Mouse (Mus musculus): ENCODE results near the gene Bcl9.

The Bcl9 gene

DNA sequence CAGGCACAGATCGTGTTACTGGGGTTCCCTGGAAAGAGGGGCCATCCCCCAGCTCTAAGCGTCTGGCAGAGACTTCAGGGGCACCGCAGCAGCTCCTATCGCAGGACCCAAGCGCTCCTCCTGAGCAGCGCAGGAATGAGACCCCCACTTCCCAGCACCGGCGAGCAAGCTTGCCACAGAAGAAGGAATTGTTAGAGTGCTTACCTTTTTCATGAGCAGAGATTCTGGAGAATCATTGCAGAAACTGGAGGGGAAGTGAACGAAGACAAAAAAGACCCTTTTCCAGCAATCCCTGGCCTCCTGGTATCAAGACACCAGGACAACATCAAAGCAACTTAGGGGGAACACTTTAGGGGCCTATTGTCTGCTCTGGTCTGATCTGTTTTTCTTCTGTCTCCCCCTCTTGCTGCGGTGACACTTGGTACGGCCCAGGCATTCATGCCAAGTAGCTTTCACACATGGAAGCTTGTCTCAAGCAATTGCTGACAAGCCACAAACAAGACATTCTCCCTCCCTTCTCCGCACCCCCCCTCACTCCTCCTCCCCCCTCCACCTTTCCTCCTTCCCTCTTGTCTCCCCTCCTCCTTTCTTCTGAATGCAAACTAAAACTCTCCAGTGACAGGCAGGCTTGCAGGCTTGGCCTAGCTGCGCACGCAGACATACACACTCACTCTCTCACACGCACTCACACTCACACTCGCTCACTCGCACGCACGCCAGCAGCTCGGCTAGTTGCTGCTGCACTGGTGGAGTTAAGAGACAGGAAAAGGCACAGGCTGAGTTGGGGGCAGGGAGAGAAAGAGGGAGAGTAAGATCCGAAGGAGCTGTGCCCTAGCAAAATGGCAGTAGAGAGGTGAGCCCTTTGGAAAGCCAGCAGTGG lies at the start of gene Bcl9:
Bcl9 (minus strand) TSS at position 365 of the 880 bp plus-strand sequence.
- peak; percentile 85 for DNase-seq

DNA sequence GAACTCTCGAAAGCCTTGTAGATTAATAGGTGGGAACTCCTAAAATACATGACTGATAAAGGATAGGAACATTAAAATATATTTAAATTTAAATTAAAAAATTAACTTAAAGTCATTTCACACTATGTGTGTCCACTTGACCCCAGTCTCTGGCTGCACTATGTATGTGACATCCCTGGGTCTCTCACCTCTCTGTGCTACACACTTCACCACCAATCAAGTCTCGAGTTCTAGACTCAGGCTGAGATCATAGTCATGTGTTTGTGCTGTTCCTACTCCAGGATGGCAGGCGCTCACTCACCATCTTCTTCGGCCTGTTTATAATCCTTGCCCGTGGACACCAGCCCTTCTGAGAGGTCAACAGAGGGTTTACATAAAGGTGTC lies 41.5 kb upstream of the Bcl9 start:
- no peak for DNase-seq

DNA sequence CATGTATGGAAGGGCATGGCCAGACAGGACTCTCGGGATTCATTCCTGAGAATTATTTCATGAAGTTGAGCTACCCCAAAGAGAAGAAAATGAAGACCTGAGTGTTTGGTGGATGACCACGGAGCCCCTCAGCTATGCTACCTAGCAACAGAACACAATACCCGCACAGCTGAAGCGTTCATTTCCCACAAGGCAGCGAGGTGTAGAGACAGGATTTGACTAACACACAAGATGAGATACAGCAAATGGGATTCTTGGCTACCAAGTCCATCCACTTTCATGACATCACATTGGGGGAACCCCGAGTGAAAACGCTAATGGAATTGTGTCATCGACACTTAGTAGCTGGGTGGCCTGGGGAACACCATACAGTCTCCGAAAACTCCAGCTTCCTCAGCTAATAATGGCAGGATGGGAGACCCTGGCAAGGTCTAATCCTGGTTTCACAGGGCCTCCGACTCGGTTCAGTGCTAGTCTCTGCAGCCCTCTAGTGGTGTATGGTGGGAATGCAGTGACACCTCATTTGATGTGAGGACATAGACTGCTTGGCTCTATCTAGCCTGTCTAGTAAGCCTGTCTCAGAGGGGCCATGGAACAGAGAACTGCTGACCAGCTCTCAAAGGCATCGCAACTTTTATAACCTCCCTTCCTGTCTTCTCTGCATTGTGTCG lies 40.9 kb upstream of the Bcl9 start:
- peak; percentile 80 for DNase-seq

DNA sequence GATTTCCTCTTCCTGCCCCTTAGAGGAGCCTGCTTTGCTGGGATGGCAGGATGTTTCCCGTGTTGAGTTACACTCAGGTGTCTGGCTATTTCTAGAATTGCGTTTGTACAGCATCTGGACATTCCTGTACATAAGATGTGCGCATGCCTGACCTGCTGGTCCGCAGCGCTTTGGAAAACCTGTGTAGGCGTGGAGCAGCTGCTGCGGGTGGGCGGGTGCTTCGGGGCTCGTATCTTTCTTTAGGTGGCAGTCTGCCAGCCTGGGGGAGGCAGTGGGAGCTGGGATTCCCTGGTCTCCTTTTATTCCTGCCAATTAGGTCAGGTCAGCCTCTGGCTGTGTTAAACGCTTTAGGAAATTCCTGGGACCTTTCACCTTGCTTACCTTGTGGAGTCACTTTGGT lies 39.6 kb upstream of the Bcl9 start:
- no peak for DNase-seq

DNA sequence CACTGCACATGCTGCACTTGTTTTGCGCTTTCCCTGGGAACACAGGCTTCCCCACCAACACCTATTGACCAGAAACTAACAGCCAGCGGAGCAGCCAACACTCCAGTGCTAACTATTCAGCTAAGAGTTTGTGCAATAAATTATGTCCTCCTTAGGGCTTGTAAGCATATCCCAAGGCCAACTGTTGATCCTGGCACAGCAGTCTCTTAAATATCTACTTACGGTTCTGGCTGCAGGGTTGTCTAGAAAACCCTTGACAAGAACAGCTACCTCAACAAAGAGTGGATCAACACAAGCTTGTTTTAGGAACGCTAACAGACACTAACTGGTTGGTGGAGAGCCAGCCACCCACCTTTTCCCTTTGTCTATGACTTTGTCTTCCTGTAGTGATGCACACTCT lies 38.6 kb upstream of the Bcl9 start:
- no peak for DNase-seq

DNA sequence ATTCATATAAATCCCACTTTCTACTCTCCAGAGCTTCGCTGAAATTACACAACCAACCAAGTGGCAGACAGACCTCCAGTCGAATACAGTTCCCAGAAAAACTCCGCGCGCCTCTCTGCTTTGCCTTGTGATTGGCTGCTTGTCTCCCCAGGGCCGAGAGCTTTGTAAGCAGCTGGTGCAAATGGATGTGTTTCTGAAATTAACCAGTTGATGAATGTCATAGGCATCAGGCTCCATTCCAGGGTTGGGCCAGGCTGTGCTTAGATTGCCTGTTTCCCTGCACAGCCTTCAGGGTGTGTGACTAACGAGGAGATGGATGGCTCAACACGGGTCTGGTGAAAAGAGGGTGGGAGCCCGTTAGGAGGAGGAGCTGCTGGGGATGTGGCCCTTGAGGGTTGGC lies 36.9 kb upstream of the Bcl9 start:
- no peak for DNase-seq

DNA sequence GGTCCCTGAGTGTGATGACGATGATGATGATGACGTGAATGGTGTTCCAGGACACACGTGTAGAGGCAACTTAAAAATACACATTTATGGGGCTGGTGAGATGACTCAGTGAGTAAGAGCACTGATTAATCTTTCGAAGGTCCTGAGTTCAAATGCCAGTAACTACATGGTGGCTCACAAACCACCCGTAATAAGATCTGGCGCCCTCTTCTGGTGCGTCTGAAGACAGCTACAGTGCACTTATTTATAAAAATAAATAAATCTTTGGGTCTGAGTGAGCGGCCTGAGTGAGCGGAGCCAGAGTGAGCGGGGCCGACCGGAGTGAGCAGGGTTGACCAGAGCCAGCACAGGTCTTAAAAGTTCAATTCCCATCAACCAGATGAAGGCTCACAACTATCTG lies 34.5 kb upstream of the Bcl9 start:
- no peak for DNase-seq

DNA sequence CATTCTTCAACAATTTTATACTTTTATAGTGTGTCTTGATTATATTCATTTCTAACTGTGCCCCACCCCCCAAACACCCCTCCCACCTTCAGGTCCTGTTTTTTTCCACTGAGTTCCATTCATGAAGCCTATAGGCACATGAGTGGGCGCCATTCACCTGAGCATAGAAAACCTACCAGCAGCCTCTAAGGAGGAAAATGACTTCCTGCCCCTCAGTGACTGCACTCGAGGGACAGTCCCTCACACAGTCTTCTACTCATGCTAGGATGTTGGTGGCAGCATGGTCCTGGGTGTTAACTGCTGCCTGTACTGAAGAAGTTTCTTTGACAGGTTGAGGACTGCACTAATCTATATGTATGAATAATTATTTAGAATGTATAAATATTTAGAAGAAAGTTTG lies 30.1 kb upstream of the Bcl9 start:
- DNase-seq, result no peak

DNA sequence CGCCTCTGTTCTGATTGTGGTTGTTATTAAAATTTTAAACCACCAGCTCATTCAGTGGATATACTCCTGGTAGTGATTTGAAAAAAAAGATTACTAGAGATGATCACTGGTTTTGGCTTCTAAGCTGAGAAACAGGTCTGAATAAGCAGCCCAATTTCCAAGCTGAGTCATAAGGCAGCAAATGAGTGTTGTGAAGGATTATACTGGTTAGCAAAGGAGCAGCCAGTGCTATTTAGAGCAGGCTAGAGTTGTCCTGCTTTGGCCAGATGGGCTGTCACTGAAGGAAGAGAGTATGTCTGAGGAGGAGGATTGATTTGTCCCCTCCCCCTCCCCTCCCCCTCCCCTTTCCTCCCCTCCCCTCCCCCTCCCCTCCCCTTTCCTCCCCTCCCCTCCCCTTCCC lies 29.6 kb upstream of the Bcl9 start:
- no peak for DNase-seq

DNA sequence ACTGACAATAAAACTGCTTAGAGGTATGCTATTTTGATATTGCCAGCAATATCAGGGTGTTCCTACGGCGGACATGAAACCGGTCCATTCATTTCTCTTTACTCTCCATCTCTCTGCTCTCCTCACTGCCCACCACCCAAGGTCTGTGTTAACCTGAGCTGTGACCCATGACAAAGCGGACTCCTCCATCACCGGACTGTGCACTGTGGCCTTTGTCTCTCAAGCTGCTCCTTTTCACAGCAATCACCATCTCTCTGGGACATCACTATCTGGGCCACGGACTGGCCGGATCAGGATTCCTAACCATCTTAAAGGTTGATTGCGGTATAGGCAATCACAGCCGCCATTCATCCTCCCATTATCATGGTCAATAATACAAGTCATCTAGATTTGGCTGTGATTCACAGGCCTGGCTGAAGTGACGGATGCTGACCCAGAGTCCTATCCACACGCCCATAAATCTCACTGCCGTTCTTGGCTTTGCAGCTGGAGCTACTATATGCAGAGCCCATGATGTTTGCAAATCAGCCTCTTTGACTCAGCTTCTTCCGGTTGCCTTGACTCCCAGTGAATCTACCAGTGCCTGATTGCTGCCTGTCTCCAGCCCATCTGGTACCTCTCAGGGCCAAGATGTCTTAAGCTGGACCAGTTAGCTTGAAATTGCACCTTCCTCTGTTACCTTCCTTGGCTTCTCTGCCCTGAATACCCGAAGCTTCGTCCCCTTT lies 28.1 kb upstream of the Bcl9 start:
- DNase-seq, result no peak

DNA sequence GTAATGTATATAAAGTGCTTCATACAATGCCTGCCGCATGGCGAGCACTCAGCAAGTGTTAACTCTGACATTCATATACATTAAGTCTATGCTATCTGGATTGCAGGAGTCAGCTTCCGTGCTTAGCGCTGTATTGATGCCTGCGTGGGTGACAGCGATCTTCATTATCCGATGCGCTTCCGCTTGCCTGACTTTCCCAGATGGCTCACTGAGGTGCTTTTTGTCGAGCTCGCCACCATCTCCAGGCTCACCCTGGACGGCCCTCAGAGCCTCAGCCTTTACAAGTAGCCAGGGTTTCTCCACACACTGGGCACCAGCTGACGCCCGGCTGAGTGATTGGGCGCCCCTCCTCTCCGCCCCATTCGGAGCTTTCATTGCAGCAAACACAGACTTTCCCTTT lies 26.3 kb upstream of the Bcl9 start:
- no peak for DNase-seq

DNA sequence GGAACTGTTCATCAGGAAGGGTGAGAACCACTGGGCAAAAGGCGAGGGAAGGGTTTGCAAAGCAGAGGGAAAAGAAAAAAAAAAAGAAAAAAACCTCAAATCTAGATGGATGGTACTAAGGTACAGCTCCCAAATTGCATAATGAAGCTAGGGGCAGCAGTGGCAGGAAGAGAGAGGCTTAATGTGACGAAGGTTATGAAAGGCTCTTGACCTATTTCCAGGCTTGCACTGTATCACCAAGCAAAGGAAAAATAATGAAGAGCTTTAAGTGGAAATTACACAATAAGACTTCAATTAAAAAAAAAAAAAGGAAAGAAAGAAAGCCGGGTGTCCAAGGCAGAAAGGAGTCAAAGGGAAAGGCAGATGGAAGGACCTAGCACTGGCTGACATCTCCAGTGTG lies 19.6 kb upstream of the Bcl9 start:
- no peak for DNase-seq

DNA sequence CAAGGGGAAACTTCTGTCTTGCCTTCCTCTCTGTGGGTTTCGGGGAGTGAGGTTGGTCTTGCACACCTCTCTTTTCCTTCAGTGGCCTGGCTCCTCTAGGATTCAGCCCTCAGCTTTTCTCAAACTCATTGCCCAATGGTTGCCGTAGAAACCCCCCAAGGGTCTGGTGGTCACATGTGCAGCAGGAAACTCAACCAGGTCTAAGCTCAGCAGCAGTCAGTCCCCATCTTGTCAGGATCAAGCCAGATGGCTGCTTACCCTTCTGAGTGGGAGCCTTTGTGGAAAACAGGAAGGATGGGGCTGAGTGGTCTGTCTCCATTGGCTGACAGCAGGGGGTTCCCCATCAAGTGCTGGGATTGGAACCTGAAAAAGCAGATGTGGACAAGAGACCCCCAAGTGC lies 15.7 kb upstream of the Bcl9 start:
- no peak for DNase-seq

DNA sequence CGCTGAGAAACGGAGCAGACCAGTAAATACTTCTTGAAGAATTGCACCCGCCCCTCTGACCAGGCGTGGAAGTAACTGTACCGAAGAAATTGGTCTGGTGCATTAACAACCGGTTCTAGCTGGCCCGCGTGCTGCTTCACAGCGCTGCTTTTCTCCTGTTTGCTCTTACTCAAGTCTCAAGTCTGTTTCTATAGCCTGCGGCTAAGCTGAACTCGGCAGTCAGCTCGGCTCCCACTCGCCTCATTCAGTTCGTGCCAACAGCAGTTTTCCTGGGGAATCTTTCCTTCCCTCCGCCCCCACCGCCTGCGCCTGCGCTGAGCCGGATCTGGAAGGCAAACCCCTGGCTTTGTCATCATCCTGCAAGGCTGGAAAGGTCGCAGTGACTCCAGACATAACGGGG lies 14.3 kb upstream of the Bcl9 start:
- no peak for DNase-seq

DNA sequence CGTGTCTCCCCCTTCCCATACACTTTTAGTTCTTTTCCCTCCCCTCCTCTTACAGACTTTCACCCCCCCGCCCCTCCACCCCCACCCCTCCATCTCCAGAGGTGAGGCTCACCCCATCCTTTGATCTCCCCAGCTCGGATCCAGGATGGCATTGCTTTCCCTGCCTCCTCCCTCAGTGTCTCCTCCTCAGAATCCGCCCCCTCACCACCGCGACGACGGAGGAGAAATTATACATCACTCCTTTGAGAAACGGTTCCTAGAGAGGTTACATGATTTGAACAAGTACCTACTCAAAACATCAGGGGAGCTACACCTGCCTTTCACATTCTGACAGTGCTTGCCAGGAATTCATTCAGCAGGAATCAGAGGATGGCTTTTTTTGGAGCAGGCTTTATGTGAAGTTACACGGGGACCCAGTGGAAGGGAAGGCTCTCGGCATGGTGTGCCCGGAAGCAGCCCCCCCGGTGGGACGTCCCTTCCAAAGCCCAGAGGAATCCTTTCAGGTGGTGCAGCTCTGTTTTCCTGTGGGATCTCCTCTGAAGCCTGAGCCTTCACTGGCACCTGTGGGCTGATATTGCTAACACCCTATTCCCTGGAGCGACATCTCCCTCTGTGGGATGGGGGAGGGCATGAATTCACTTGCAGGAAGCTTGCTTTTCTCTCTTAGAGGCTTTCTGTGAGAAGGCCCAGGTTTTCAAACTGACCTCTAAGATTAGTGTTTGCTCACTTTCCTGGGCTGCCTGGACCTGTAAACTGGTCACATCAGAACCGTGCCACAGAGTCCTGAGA lies 12.2 kb upstream of the Bcl9 start:
- DNase-seq, result no peak

DNA sequence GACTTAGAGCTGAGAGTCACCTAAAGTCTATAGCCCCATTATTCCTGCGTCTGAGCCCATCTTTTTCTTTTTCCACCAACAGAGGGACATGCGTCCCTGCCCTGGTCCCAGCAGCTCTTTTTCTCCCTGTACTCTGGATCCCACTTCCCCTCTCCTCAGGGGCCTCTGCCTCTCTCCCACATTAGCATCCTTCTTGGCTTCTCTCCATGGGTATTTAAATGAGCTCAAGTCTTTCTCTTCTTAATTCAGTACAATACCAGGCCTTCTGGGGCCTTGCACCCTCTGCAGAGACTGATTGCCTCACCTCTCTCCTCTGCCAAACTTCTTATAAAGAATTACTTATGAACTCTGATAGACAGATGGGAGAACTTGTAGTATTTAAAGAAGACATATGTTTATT lies 10.7 kb upstream of the Bcl9 start:
- DNase-seq, result no peak

DNA sequence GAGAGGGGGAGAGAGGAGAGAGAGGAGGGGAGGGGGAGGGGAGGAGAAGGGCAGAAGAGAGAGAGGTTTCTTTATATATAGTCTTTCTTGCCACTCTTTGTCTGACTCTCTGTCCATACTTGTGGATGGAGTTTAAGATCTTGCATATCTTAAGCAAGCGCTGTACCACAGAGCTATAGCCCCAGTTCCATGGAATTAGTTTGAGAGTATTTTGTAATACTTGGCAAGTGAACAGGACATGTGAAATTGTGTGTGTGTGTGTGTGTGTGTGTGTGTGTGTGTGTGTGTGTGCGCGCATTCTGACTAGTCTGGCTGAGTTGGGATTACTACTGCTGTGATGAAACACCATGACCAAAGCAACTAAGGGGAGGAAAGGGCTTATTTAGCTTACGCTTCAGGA lies 8.2 kb upstream of the Bcl9 start:
- no peak for DNase-seq

DNA sequence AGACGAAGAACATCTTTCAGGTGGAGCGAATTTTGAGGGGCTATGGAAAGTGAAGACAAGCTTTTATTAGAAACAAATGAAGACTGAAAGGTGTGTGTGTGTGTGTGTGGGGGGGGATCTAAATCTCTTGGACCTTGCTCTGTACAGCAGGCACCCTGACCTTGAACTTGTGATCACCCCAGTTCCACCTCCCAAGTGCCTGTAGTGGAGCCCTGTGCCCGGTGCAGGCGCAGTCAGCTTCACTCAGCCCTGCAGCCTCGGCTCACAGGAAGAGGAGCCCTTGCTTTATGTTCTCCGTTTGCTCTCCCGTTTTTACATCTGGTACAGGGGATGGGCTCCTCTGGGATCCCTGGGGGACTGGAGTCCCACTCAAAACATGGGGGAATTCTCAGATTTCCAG lies 3.9 kb upstream of the Bcl9 start:
- DNase-seq, result no peak

DNA sequence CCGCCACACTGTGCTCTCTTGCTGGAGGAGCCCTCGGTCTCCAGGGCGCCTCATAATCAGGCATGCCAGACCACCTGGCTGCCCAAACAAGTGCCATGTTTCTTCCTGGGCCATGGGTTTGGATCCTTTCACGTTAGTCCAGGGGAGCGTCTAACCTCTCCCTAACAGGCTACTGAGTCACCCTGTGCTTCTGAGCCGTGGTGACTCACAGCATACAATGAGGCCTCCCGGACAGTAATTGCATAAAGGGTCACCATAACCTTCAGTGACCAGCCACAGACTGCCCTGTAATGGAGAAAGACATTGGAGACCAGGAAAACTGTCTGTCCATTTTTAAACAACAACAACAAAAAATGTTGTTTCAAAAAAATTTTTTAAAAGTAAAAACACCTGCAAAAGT lies 2.7 kb upstream of the Bcl9 start:
- DNase-seq, result no peak

DNA sequence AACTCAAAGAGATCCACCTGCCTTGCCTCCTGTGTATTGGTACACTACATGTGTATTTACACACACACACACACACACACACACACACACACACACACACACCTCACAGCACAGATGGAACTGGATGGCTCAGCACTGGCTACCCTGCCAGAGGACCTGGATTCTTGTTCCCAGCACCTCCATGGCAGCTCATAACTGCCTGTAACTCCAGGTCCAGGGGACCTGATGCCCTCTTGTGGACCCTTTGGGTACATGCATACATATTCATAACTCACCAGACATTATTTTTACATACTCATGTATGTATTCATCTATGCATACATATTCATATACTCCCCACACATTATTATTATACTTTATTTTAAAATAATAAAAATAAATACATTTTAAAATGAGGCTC lies 2.2 kb upstream of the Bcl9 start:
- DNase-seq, result no peak

DNA sequence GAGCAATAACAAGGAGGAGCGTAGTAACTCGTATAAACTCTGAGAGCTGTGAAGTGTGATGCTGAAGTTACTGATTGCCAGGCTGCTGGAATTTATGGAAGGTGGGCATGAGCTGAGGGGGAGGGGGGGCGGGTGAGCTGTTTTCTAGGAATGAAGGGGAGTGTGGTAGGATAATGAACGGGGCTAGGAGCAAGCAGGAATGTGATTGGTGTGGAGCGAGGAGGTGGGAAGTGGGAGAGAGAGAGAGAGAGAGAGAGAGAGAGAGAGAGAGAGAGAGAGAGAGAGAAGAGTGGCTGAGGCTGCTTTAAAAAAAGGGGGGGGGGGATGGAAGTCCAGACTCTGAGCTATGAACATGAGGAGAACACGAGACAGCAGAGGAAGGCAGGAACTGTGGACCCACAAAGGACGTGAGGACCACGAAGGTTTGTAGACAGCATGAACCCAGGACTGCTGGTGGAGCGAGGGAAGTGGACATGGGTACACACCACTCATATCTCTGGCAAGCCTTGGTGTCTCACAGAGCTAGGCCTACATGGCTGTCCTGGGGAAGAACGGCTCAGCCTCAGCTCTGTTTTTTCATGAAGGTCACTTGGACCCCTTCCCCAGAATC lies 1.2 kb upstream of the Bcl9 start:
- no peak for DNase-seq

DNA sequence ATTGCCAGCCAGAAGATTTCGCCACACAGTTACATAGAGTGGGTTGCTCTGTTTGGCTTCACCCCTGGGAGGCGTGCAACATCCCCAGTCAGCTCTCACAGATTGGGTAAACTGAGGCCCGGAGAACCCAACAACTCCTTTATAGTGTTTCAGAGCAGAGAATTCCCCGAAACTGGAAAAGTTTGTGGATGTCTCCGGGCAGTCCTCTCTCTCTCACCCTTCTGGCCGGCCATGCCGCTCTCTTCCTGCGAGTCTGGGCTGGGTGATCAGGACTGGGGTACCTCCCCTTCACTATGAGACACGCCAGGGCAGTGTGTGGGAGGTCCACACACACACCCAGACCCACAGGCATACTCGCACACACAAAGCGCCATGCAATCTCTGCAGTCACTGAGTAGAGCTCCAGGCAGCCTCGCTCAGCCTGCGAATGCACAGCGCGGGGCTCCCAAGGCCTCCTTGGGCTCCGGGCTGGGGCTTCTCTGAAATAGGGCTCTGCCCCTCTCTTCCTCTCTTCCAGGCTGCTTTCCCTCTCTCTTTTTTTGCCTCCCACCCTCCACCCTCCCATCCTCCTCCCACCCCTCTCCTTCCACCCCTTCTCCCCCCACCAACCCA lies 670 bp downstream of the Bcl9 start:
- DNase-seq, result peak; percentile 32

All from cerebellum, adult 11 months (tissue).